Mouse (Mus musculus) liver, adult 2 months (tissue): ENCODE measurements around the gene Rpl26.

Experiments
- CTCF ChIP-seq: fragments of 200-500 bp; IDR thresholded peaks from 2 replicates; pipeline ENCODE4 v1.5.1; 2011; ENCODE audit warnings: low read depth, low read length, control low read depth
- POLR2A ChIP-seq: fragments of 200-500 bp; IDR thresholded peaks from 2 replicates; pipeline ENCODE4 v1.6.1; 2011; ENCODE audit warnings: low read length, control low read depth; ENCODE audit not compliant: insufficient read depth; ENCODE audit errors: extremely low read depth

DNA sequence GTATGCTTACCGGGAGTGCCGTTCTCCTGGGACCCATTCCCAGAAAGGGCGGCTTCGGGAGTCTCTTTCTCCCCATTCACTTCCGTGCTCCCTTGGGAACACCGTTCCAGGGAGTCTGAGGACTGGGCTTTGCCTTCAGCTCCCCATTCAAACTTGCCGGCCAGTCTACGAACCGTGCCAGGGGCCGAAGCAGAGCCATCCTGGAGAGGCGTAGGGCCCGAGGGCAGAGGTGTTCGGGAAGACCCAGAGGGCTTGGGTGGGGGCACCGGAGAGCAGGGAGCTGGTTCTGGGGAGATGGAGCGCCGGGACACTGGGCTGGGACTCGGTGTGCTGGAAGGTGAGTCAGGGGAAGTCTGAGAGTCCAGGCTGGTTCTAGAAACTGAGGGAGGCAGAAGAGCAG lies 53.0 kb downstream of the Rpl26 start:
- TF ChIP-seq POLR2A (no peak), CTCF (no peak)
